Mouse (Mus musculus) myocyte (in vitro differentiated cells): Measurements from ENCODE around the gene Prune1. TPM values are rescaled to one million over a fixed set of nuclear protein-coding genes. Genes with fewer than 3 reads are reported as not detected.

ENCODE experiments used
- H3K27me3 ChIP-seq: one replicate; pipeline ENCODE4 v1.6.1; 2011; ENCODE audit not compliant: control insufficient read depth, insufficient read depth, insufficient read length
- H3K36me3 ChIP-seq: one replicate; pipeline ENCODE4 v1.6.1; 2011; ENCODE audit not compliant: control insufficient read depth, insufficient read depth
- H3K4me2 ChIP-seq: one replicate; pipeline ENCODE4 v1.6.1; 2011; ENCODE audit warnings: low read depth, control low read depth
- H3K4me3 ChIP-seq: one replicate; pipeline ENCODE4 v1.5.1; 2011; ENCODE audit warnings: mild to moderate bottlenecking, control low read depth, moderate library complexity
- H3K79me2 ChIP-seq: one replicate; pipeline ENCODE4 v1.6.1; 2011; ENCODE audit not compliant: control insufficient read depth, insufficient read depth
- H3ac ChIP-seq: one replicate; pipeline ENCODE4 v1.6.1; 2011; ENCODE audit not compliant: control insufficient read depth, insufficient read length
- CEBPB ChIP-seq: IDR thresholded peaks from 2 replicates; pipeline ENCODE4 v1.6.1; 2011; ENCODE audit warnings: mild to moderate bottlenecking, moderate library complexity; ENCODE audit not compliant: poor library complexity, insufficient read depth, severe bottlenecking
- E2F4 ChIP-seq: IDR thresholded peaks from one replicate; pipeline ENCODE4 v1.6.1; 2011; ENCODE audit warnings: mild to moderate bottlenecking, control low read depth, moderate library complexity; ENCODE audit not compliant: insufficient read depth
- MAX ChIP-seq: IDR thresholded peaks from one replicate; pipeline ENCODE4 v1.6.1; 2011; ENCODE audit warnings: low read depth, mild to moderate bottlenecking, control low read depth
- MYOD1 ChIP-seq, 3 experiments: IDR thresholded peaks; one replicate each; pipeline ENCODE4 v1.6.1; 2011; ENCODE audit warnings: control low read depth in 2 of 3, low read depth in 2 of 3, mild to moderate bottlenecking in 2 of 3, moderate library complexity in 1 of 3; ENCODE audit not compliant: insufficient read length in 2 of 3, control insufficient read depth in 1 of 3
- MYOG ChIP-seq, 3 experiments: IDR thresholded peaks; one replicate each; pipeline ENCODE4 v1.6.1; 2011; ENCODE audit warnings: control low read depth in 2 of 3, low read depth in 2 of 3, mild to moderate bottlenecking in 2 of 3; ENCODE audit not compliant: insufficient read length in 2 of 3, control insufficient read depth in 1 of 3, insufficient read depth in 1 of 3
- POLR2A ChIP-seq: IDR thresholded peaks from one replicate; pipeline ENCODE4 v1.6.1; 2011; ENCODE audit warnings: low read depth, mild to moderate bottlenecking, control low read depth, moderate library complexity; ENCODE audit not compliant: insufficient read length
- POLR2AphosphoS2 ChIP-seq: IDR thresholded peaks from one replicate; pipeline ENCODE4 v1.6.1; 2011; ENCODE audit warnings: low read depth, control low read depth; ENCODE audit not compliant: insufficient read length
- REST ChIP-seq: IDR thresholded peaks from one replicate; pipeline ENCODE4 v1.6.1; 2011; ENCODE audit warnings: mild to moderate bottlenecking, control low read depth, moderate library complexity; ENCODE audit not compliant: insufficient read depth, insufficient read length
- SRF ChIP-seq: IDR thresholded peaks from one replicate; pipeline ENCODE4 v1.6.1; 2011; ENCODE audit warnings: low read depth; ENCODE audit not compliant: control insufficient read depth, insufficient read length
- TCF12 ChIP-seq: IDR thresholded peaks from one replicate; pipeline ENCODE4 v1.6.1; 2011; ENCODE audit warnings: mild to moderate bottlenecking, control low read depth; ENCODE audit not compliant: poor library complexity, insufficient read depth, severe bottlenecking
- TCF3 ChIP-seq: IDR thresholded peaks from one replicate; pipeline ENCODE4 v1.6.1; 2011; ENCODE audit warnings: low read depth, control low read depth; ENCODE audit not compliant: insufficient read length
- USF1 ChIP-seq: IDR thresholded peaks from one replicate; pipeline ENCODE4 v1.6.1; 2011; ENCODE audit warnings: low read depth, mild to moderate bottlenecking, control low read depth, moderate library complexity
- polyA plus RNA-seq: library from polyadenylated mRNA; unstranded; fragments of >200 nt; fragmentation: generic; extraction: Trizol; gene quantifications from one replicate; pipeline ENCODE4 v1.2.1, GENCODE M21; 2012; ENCODE audit warnings: missing spikeins

Prune1 gene
- 43.1 TPM for polyA plus RNA-seq

DNA sequence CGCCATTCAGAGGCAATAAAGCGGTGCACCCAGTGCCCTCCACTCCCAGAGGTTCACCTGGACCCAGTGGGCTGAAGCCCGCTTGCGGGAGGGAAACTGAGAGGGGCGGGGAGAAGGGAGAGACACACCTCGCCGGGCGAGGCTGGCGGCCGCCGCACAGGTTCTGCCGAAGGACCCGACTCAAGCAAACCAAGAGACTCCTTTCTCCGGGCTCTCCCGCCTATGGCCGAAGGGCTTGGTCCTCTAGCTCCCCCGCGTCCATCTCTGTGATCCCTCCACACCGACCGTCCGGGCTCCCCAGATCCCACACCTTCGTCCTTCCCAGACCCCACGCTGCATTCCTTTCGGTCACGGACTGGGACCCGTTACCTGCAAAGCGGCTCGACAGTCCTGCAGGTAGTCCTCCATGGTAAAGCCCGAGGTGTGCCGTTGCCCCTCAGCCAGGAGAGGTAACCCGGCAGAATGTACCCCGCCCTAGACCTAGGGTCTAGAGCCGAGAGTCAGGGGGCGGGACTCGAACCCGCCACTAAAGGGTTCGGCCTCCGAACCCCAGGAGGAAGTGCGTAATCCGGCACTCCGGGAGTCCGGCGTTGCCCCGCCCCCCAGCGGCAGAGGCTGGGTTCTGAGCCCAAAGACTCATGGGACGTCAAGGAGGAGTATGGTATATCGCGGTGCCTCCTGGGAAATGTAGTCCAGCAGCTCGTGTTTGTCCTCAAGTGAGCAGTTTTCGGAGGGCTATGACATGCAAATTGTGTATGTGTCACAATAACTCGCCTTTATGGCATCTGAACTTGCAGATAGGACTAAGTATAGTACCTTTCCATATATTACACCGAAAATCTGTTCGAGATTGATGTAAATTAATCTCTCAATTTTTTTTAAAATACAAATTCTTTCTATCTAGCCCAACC lies at the start of gene Prune1, which contains the start of gene Mindy1:
Prune1 (minus strand) TSS at position 861 of the 911 bp plus-strand sequence.
Mindy1 (plus strand) TSS at position 130 of the 911 bp plus-strand sequence.
- Histone ChIP-seq H3K4me3 (peak within 1 kb of the TSS; percentile 84), H3K36me3 (no peaks in the 10 kb centered on the region), H3K27me3 (no peaks in the 10 kb centered on the region), H3K79me2 (peaks cover 30% of the 10 kb centered on the region), H3ac (peak within 1 kb of the TSS; percentile 71), H3K4me2 (peak within 1 kb of the TSS; percentile 94)
- peak; percentile 10 for TF ChIP-seq SRF
- peak in 1 of 3 experiments; percentile 13 for TF ChIP-seq MYOG (IDR thresholded peaks at IDR 0.05; ENCODE audit: control insufficient read depth in 1 of 3, insufficient read depth in 1 of 3, insufficient read length in 2 of 3, low read depth in 2 of 3)
- TF ChIP-seq MAX = no peak
- peak; percentile 64 for TF ChIP-seq POLR2A
- no peak for TF ChIP-seq TCF3
- no peak for TF ChIP-seq MYOD1 (IDR thresholded peaks at IDR 0.05; ENCODE audit: control insufficient read depth in 1 of 3, insufficient read length in 2 of 3, low read depth in 2 of 3)
- 0 out of 2 replicates have a peak, but pooled peaks have one; percentile 3 for TF ChIP-seq CEBPB
- no peak for TF ChIP-seq E2F4
- peak; percentile 90 for TF ChIP-seq POLR2AphosphoS2

DNA sequence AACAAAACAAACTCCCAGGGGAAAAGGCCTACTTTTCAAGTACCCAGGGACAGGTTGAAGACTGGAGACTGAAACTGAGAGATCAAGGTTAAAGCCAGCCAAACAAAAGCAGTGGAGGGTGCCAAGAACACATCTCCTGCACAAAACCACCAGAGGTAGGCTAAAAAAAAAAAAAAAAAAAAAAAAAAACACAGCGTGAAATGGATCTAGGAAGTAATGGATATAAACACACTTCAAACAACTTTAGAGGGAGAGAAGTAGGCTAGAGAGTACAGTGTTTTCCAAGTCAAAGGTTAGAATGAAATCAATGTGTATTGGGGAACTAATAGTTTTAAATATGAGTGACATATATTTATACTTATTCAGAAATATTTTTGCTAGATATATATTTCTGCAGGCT lies 49.7 kb upstream of the Prune1 start:
- H3K27me3 ChIP-seq = no peaks in the 10 kb centered on the region
- TF ChIP-seq TCF12 (no peak), POLR2A (no peak), USF1 (no peak), E2F4 (no peak), MYOD1 (IDR thresholded peaks at IDR 0.05; ENCODE audit: control insufficient read depth in 1 of 3, insufficient read length in 2 of 3, low read depth in 2 of 3) (no peak), MAX (no peak), SRF (no peak), REST (no peak), CEBPB (no peak), MYOG (IDR thresholded peaks at IDR 0.05; ENCODE audit: control insufficient read depth in 1 of 3, insufficient read depth in 1 of 3, insufficient read length in 2 of 3, low read depth in 2 of 3) (no peak), POLR2AphosphoS2 (no peak), TCF3 (no peak)
- no peaks in the 10 kb centered on the region for H3K79me2 ChIP-seq
- H3K36me3 ChIP-seq = peaks cover 58% of the 10 kb centered on the region
- no peak overlapping the region for H3ac ChIP-seq
- no peak overlapping the region for H3K4me2 ChIP-seq
- no peak overlapping the region for H3K4me3 ChIP-seq

- Histone ChIP-seq H3K4me3 (no peak overlapping the region), H3K4me2 (no peak overlapping the region), H3K79me2 (no peaks in the 10 kb centered on the region), H3K36me3 (peaks cover 70% of the 10 kb centered on the region), H3K27me3 (no peaks in the 10 kb centered on the region), H3ac (no peak overlapping the region)
- TF ChIP-seq CEBPB = no peak
- TF ChIP-seq TCF12 = no peak
- TF ChIP-seq MYOG (IDR thresholded peaks at IDR 0.05; ENCODE audit: control insufficient read depth in 1 of 3, insufficient read depth in 1 of 3, insufficient read length in 2 of 3, low read depth in 2 of 3) = no peak
- no peak for TF ChIP-seq SRF
- no peak for TF ChIP-seq E2F4
- no peak for TF ChIP-seq REST
- no peak for TF ChIP-seq USF1
- no peak for TF ChIP-seq POLR2AphosphoS2
- no peak for TF ChIP-seq POLR2A
- no peak for TF ChIP-seq MAX
- no peak for TF ChIP-seq TCF3
- TF ChIP-seq MYOD1 (IDR thresholded peaks at IDR 0.05; ENCODE audit: control insufficient read depth in 1 of 3, insufficient read length in 2 of 3, low read depth in 2 of 3) = no peak
These were observed 47.0 kb upstream of the Prune1 start for GRCm38 (mm10) chr3:95328803-95329404.

DNA sequence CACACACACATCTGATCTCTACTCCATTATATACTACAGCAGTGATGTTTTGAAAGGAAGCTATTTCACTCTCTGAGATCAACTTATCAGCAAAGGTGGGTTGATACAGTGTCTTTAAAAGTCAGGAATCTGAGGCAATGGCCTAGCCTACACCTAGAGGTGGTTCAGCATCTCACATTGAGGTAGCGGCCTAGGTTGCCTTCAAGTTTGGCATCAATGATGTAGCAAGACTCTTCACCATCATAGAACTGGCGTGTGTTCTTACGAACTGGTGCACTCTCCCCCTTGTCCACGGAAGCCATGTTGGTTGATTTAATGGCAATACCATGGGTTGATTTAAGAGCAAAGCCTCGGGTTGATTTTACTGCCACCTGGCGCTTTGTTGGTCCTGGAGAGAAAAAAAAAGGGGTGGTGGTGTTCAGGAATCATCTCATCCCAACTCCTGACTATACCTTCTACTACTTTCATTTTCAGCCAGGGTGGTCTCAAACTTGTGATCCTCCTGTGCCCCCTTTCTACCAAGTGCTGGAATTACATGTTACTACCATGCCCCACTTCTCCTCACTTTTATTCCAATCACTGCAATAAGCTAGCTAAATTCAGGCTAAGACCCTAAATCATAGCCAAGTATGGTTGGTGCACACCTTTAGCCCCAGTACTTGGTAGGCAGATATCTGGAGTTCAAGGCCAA lies 42.7 kb upstream of the Prune1 start:
- Histone ChIP-seq H3K36me3 (peaks cover 87% of the 10 kb centered on the region), H3ac (no peak overlapping the region), H3K27me3 (no peaks in the 10 kb centered on the region), H3K4me2 (no peak overlapping the region), H3K4me3 (no peak overlapping the region), H3K79me2 (peaks cover 11% of the 10 kb centered on the region)
- TF ChIP-seq TCF3 (no peak), POLR2AphosphoS2 (peak; percentile 13)
